Mouse (Mus musculus): ENCODE data around the gene Osbpl8. TPM values are rescaled to one million over a fixed set of nuclear protein-coding genes. Genes with fewer than 3 reads are reported as not detected.

Gene Osbpl8
- polyA plus RNA-seq, 1 experiment from 2014 or later: 9.6 TPM

- Histone ChIP-seq H3K9me3 (ENCODE audit: control insufficient read depth, low read length) (no peaks in the 10 kb centered on the region), H3K27me3 (ENCODE audit: control insufficient read depth, insufficient read depth, low read length) (no peaks in the 10 kb centered on the region), H3K9ac (ENCODE audit: low read depth, low read length) (peak within 1 kb of the TSS; percentile 66), H3K36me3 (ENCODE audit: control insufficient read depth, insufficient read depth, low read length) (no peaks in the 10 kb centered on the region), H3K4me3 (ENCODE audit: low read length) (peak within 1 kb of the TSS; percentile 76), H3K4me1 (ENCODE audit: control insufficient read depth, insufficient read depth, low read length) (no peaks in the 10 kb centered on the region), H3K4me2 (replicated peaks; ENCODE audit: low read depth, low read length) (peak within 1 kb of the TSS; percentile 68), H3K27ac (ENCODE audit: low read depth, low read length) (peak within 1 kb of the TSS; percentile 69; the same call in 1 of the 2 replicates)
- peak; percentile 100 for ATAC-seq (ENCODE audit: low FRiP score, low TSS enrichment)
- WGBS: 1% methylated on average over 54 of the region's 54 CpGs
These were observed 133.9 kb downstream of the Osbpl8 start, which contains the start of gene Bbs10 for GRCm38 (mm10) chr10:111298140-111299098. Bbs10 (plus strand) TSS chr10:111298679.

GRCm38 (mm10) chr10:111299591-111299990 lies 135.0 kb downstream of the Osbpl8 start:
- ATAC-seq (ENCODE audit: low FRiP score, low TSS enrichment): no peak
- Histone ChIP-seq H3K27me3 (ENCODE audit: control insufficient read depth, insufficient read depth, low read length) (no peaks in the 10 kb centered on the region), H3K4me1 (ENCODE audit: control insufficient read depth, insufficient read depth, low read length) (no peaks in the 10 kb centered on the region), H3K4me2 (replicated peaks; ENCODE audit: low read depth, low read length) (no peak overlapping the region; the same call in 1 of the 2 replicates), H3K27ac (ENCODE audit: low read depth, low read length) (no peak overlapping the region), H3K36me3 (ENCODE audit: control insufficient read depth, insufficient read depth, low read length) (no peaks in the 10 kb centered on the region), H3K9me3 (ENCODE audit: control insufficient read depth, low read length) (no peaks in the 10 kb centered on the region), H3K9ac (ENCODE audit: low read depth, low read length) (no peak overlapping the region), H3K4me3 (ENCODE audit: low read length) (no peak overlapping the region)
- WGBS: 85% methylated on average over 6 of the region's 6 CpGs

GRCm38 (mm10) chr10:111301041-111301440 lies 136.5 kb downstream of the Osbpl8 start:
- Histone ChIP-seq H3K27ac (ENCODE audit: low read depth, low read length) (no peak overlapping the region), H3K4me1 (ENCODE audit: control insufficient read depth, insufficient read depth, low read length) (no peaks in the 10 kb centered on the region), H3K4me2 (replicated peaks; ENCODE audit: low read depth, low read length) (no peak overlapping the region), H3K9ac (ENCODE audit: low read depth, low read length) (no peak overlapping the region), H3K36me3 (ENCODE audit: control insufficient read depth, insufficient read depth, low read length) (no peaks in the 10 kb centered on the region), H3K4me3 (ENCODE audit: low read length) (no peak overlapping the region), H3K9me3 (ENCODE audit: control insufficient read depth, low read length) (no peaks in the 10 kb centered on the region), H3K27me3 (ENCODE audit: control insufficient read depth, insufficient read depth, low read length) (no peaks in the 10 kb centered on the region)
- WGBS: 90% methylated on average over 5 of the region's 5 CpGs
- no peak for ATAC-seq (ENCODE audit: low FRiP score, low TSS enrichment)

DNA sequence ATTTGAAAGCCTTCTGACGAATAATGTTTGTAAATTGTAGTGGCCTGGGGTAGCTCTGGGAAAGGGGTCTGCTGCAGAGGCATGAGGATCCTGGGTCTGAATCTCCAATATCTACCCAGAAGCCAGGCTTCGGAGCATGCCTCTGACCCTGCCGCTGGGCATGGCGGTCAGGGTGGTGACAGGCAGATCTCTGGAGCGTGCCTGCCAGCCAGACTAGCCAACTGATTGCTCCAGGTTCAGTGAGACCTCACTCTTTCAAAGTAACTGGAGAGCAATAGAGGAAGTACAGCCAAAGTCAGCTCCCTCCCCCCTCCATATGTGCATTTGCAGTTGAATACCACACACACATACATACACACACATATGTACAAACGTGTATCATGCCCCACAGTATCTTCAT lies 137.9 kb downstream of the Osbpl8 start:
- H3K27me3 ChIP-seq (ENCODE audit: control insufficient read depth, insufficient read depth, low read length): no peaks in the 10 kb centered on the region
- H3K9me3 ChIP-seq (ENCODE audit: control insufficient read depth, low read length): no peaks in the 10 kb centered on the region
- 89% methylated on average over 6 of the region's 6 CpGs for WGBS
- no peak overlapping the region for H3K9ac ChIP-seq (ENCODE audit: low read depth, low read length)
- no peak overlapping the region for H3K4me2 ChIP-seq (replicated peaks; ENCODE audit: low read depth, low read length)
- H3K36me3 ChIP-seq (ENCODE audit: control insufficient read depth, insufficient read depth, low read length): no peaks in the 10 kb centered on the region
- H3K27ac ChIP-seq (ENCODE audit: low read depth, low read length): no peak overlapping the region
- no peaks in the 10 kb centered on the region for H3K4me1 ChIP-seq (ENCODE audit: control insufficient read depth, insufficient read depth, low read length)
- no peak overlapping the region for H3K4me3 ChIP-seq (ENCODE audit: low read length)
- no peak for ATAC-seq (ENCODE audit: low FRiP score, low TSS enrichment)

GRCm38 (mm10) chr10:111308850-111309501 lies 144.4 kb downstream of the Osbpl8 start:
- H3K27me3 ChIP-seq (ENCODE audit: control insufficient read depth, insufficient read depth, low read length): no peaks in the 10 kb centered on the region
- 93% methylated on average over 13 of the region's 13 CpGs for WGBS
- no peak overlapping the region for H3K9ac ChIP-seq (ENCODE audit: low read depth, low read length)
- no peak overlapping the region for H3K4me3 ChIP-seq (ENCODE audit: low read length)
- H3K27ac ChIP-seq (ENCODE audit: low read depth, low read length): no peak overlapping the region
- H3K4me2 ChIP-seq (replicated peaks; ENCODE audit: low read depth, low read length): no peak overlapping the region
- no peak for ATAC-seq (ENCODE audit: low FRiP score, low TSS enrichment)
- H3K36me3 ChIP-seq (ENCODE audit: control insufficient read depth, insufficient read depth, low read length): no peaks in the 10 kb centered on the region
- H3K9me3 ChIP-seq (ENCODE audit: control insufficient read depth, low read length): no peaks in the 10 kb centered on the region
- H3K4me1 ChIP-seq (ENCODE audit: control insufficient read depth, insufficient read depth, low read length): no peaks in the 10 kb centered on the region

DNA sequence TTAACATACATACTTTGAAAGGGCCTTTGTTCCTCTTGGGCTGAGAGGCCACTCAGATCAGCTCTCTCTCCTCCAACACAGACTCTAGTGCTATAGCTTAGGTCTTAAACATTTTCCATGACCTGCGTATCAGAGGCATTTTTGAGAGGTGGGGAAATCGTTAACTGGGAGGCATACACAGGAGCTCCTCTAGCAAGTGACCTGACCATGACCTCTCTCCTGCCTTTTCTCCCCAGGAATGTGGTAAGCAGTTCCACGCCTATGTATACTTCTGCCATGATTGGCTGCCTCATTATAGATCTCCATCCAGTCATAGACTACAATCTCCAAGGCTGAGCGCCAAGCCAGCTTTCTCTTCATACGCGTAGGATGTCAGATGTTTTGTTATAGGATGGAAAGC lies 148.7 kb downstream of the Osbpl8 start:
- no peak for ATAC-seq (ENCODE audit: low FRiP score, low TSS enrichment)
- WGBS: 70% methylated on average over 6 of the region's 6 CpGs
- Histone ChIP-seq H3K9ac (ENCODE audit: low read depth, low read length) (no peak overlapping the region), H3K36me3 (ENCODE audit: control insufficient read depth, insufficient read depth, low read length) (no peaks in the 10 kb centered on the region), H3K27me3 (ENCODE audit: control insufficient read depth, insufficient read depth, low read length) (no peaks in the 10 kb centered on the region), H3K4me2 (replicated peaks; ENCODE audit: low read depth, low read length) (no peak overlapping the region), H3K27ac (ENCODE audit: low read depth, low read length) (no peak overlapping the region), H3K4me3 (ENCODE audit: low read length) (no peak overlapping the region), H3K9me3 (ENCODE audit: control insufficient read depth, low read length) (no peaks in the 10 kb centered on the region), H3K4me1 (ENCODE audit: control insufficient read depth, insufficient read depth, low read length) (no peaks in the 10 kb centered on the region)

- H3K9ac ChIP-seq (ENCODE audit: low read depth, low read length): no peak overlapping the region
- no peak overlapping the region for H3K4me2 ChIP-seq (replicated peaks; ENCODE audit: low read depth, low read length)
- no peaks in the 10 kb centered on the region for H3K36me3 ChIP-seq (ENCODE audit: control insufficient read depth, insufficient read depth, low read length)
- H3K9me3 ChIP-seq (ENCODE audit: control insufficient read depth, low read length): no peaks in the 10 kb centered on the region
- no peaks in the 10 kb centered on the region for H3K4me1 ChIP-seq (ENCODE audit: control insufficient read depth, insufficient read depth, low read length)
- H3K27me3 ChIP-seq (ENCODE audit: control insufficient read depth, insufficient read depth, low read length): no peaks in the 10 kb centered on the region
- 73% methylated on average over 10 of the region's 10 CpGs for whole genome bisulfite sequencing
- ATAC-seq (ENCODE audit: low FRiP score, low TSS enrichment): no peak
- H3K4me3 ChIP-seq (ENCODE audit: low read length): no peak overlapping the region
- H3K27ac ChIP-seq (ENCODE audit: low read depth, low read length): no peak overlapping the region
These were observed 150.3 kb downstream of the Osbpl8 start for GRCm38 (mm10) chr10:111314636-111315395.

DNA sequence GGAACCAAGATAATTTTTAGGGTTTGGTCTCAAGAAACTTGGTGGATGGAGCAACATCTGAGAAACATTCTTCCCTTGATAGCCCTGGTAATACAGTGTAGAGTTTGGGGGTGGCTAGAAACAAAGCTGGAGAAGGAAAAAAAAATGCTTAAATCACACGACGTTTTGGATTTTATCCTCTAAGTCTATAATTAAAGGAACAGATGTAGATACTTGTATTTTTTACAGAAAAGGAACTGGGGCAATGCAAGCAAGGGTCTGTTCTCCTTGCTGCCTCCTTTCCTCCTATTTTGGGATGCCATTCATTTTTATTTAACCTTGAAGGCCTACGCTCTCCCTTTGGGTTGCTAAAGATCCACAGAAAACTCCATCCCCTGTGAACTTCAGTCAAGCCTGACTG lies 151.4 kb downstream of the Osbpl8 start:
- Histone ChIP-seq H3K4me2 (replicated peaks; ENCODE audit: low read depth, low read length) (no peak overlapping the region), H3K4me1 (ENCODE audit: control insufficient read depth, insufficient read depth, low read length) (no peaks in the 10 kb centered on the region), H3K9ac (ENCODE audit: low read depth, low read length) (no peak overlapping the region), H3K27me3 (ENCODE audit: control insufficient read depth, insufficient read depth, low read length) (no peaks in the 10 kb centered on the region), H3K9me3 (ENCODE audit: control insufficient read depth, low read length) (no peaks in the 10 kb centered on the region), H3K4me3 (ENCODE audit: low read length) (no peak overlapping the region), H3K27ac (ENCODE audit: low read depth, low read length) (no peak overlapping the region), H3K36me3 (ENCODE audit: control insufficient read depth, insufficient read depth, low read length) (no peaks in the 10 kb centered on the region)
- WGBS: 77% methylated on average over 3 of the region's 3 CpGs
- no peak for ATAC-seq (ENCODE audit: low FRiP score, low TSS enrichment)
